Mouse (Mus musculus) heart, adult 11 months (tissue): ENCODE results near the gene Mb21d2.

Experiments
- DNase-seq: peaks from one replicate; pipeline ENCODE4 v3.0.0; 2022

Gene Mb21d2

DNA sequence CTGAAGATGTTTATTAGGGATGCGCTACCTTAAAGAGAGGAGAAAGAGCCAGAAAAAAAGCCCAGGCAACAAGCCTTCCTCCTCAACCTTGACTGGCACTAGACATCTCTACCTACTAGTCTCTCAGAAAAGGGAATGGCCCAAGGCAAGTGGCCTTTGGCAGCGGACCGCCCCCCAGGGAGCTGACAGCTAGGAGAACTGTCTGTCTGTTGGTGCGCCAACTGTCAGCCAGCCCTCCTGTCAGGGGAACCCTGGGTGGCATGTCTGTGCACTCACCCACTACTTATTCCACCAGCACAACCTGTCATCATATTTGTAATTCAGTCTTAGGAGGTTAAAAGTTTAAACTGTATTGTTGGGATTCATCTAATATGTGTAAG lies 30.3 kb downstream of the Mb21d2 start:
- no peak for DNase-seq

GRCm38 (mm10) chr16:28898509-28899160 lies 30.8 kb downstream of the Mb21d2 start:
- peak; percentile 91 for DNase-seq

DNA sequence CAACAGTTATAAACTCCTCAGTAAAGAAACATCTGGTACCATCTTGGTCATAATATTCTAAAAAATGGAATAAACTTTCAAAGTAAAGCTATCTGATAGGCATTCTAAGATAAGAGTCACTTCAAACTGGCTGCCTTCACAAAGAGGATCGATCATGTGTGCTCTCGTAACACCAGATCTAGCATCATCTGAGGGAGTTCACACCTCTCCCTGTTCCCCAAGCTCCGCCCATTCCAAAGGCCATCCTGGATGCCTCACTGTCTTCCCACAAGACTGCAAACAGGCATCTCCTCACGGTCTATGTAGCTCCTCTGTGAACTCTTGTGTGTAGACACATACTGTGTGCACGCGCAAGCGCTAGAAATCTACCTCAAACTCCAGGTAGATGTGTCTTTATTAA lies 32.9 kb downstream of the Mb21d2 start:
- no peak for DNase-seq

DNA sequence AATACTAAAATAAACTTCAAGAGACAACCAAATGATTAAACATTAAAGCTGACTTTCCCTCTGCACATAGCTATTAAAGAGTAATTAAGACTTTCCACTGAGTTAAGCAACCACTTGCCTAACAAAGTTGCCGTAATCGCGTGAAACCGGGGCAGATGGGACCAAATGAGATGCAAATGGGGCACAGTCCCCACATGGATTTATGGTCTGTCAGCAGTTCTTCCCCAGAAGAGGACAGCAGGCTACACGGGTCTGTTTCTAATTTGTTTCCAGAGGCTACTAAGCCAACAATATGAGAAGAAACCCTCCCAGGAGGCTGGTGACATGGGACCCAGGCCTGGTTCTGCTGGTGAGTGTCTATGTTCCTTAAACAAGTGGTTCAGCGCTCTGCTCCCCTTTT lies 34.6 kb downstream of the Mb21d2 start:
- DNase-seq = no peak

DNA sequence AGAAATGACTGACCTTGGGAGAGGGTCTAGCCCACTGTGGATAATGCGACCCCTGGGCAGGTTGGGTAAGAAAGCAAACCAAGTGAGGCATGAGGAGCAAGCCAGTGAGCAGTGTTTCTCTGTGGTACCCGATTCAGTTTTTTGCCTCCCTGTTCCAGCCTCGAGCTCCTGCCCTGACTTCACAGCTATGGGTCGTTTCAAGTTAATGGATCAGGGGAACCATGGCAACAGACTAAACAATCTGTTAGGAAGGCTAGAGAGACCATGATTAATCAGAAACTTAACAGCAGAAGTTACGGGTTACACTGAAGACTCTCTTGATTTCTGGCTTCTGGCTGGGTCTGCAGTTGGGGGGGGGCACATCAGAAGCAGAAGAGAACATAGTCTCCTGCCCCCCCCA lies 36.2 kb downstream of the Mb21d2 start:
- no peak for DNase-seq

GRCm38 (mm10) chr16:28886201-28886745 lies 43.2 kb downstream of the Mb21d2 start:
- no peak for DNase-seq

- DNase-seq = no peak
Observed at GRCm38 (mm10) chr16:28885474-28885873, 44.0 kb downstream of the Mb21d2 start.

- DNase-seq = no peak
Observed at GRCm38 (mm10) chr16:28884661-28885060, 44.8 kb downstream of the Mb21d2 start.

- no peak for DNase-seq
Observed at GRCm38 (mm10) chr16:28883649-28884048, 45.8 kb downstream of the Mb21d2 start.

DNA sequence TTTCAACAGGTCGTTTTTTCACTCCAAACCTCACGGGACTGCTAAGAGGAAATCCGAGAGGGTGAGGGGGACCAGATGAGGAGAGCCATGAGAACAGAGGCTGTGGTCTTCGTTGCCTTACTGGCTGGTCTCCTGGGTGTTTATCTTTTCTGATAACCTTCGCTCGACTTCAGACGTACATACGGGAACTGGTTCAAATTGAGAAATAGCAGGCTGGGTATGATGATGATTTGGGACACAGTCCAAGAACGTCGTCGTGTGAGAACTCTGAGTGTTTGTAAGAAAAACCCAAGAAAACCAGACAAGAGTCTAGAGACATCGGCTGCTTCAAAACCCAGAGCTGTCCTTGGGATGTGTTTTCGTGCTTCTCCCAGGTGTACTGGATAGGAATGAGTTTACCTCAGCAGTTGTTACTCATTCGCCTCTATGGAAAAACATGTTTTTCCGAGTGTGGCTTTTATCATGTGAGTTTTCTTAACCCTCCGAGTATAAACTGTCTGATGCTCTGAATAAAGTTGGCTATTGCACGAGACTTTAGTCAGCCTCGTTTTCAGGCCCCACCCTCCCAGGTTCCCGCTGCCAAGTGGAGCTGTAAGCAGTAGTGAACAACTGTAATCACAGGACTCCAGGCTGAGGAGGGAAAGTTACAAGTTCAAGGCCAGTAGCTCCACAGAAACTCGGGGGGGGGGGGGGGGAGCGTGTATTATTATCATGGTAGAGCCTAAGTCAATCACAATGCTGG lies 46.6 kb downstream of the Mb21d2 start:
- DNase-seq = no peak

GRCm38 (mm10) chr16:28881787-28882186 lies 47.7 kb downstream of the Mb21d2 start:
- DNase-seq = peak; percentile 94

- DNase-seq = no peak
Observed at GRCm38 (mm10) chr16:28880756-28881155, 48.7 kb downstream of the Mb21d2 start.

- no peak for DNase-seq
Observed at GRCm38 (mm10) chr16:28880307-28880681, 49.2 kb downstream of the Mb21d2 start.

GRCm38 (mm10) chr16:28879636-28880306 lies 49.7 kb downstream of the Mb21d2 start:
- no peak for DNase-seq

GRCm38 (mm10) chr16:28877162-28877662 lies 52.3 kb downstream of the Mb21d2 start:
- DNase-seq = no peak

DNA sequence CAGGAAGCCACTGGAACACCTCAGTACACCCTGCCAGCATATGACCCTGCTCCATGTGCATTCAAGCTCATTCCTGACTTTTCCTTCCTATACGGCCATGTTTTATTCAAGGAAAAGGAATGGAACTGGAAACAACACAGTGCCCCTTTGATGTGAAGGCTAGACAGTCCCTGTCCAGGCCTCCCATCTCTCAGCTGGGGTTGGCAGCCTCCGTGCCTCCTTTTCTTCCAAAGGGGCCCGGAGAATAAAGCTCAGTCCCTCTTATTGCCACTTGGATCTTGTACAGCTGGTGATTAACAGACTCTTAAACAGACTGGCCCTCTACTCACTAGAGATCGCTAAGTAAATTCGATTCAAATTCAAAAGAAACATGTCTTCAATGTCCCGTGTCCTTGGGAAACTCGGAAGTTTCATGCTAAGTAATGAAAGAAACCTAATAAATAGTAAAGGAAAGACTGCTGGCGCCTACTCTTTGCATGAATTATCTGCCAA lies 56.0 kb downstream of the Mb21d2 start:
- DNase-seq = no peak

DNA sequence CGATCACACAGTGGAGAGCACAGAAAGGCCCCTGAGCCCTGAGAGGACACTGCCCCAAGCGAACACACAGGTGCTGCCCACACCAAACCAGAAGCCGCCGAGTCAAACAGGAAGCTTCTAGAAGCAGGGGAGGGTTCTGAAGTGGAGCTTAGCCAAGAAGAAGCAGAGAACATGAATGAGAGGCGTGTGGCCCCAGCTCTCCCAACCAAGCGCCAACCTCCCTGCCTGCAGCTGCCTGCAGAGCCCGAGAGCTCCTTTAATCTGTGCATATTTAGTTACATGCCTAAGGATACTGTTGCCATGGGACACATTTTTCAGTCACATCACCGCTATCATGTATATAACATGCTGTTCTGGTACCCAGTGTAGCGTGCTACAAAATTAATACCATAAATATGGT lies 58.6 kb downstream of the Mb21d2 start:
- DNase-seq = no peak

DNA sequence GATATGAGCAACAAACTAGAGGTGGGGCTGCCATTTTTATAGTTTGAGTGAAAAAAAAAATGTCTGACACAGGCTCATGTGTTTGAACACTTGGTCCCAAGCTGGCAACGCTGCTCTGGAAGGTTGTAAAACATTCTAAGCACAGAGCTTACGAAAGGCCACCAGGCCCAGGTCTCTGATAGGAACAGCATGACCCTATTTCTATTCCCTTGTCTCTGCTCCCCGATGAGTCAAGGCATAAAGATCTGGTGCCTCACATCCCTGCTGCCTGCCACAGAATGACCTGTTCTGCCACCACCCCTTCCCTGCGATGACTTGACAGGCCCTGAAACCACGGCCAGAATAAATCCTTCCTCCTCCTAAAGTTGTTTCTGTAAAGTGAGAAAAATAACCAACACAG lies 59.0 kb downstream of the Mb21d2 start:
- no peak for DNase-seq

GRCm38 (mm10) chr16:28868864-28869263 lies 60.6 kb downstream of the Mb21d2 start:
- no peak for DNase-seq

- DNase-seq = no peak
Observed at GRCm38 (mm10) chr16:28866584-28867295, 62.7 kb downstream of the Mb21d2 start.

- DNase-seq = no peak
Observed at GRCm38 (mm10) chr16:28863616-28864015, 65.9 kb downstream of the Mb21d2 start.

GRCm38 (mm10) chr16:28862093-28862492 lies 67.4 kb downstream of the Mb21d2 start:
- no peak for DNase-seq

DNA sequence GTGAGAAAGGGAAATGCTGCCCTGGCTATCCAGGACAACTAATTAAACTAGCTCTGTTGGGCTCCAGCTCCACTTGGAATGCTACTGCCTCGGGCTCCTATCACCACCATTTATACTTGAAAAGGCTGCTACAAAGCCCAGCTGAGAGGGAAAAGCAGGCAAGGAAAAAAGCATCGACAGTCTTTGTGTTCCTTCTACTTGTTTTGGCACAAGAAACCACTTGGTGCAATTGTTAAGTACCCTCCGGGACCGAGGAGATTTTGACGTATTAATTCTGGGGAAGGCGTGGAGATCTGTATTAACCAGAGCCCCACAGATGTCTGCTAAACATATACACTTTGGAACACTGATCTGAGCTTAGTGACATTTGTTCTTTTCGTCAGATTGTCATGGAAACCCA lies 69.8 kb downstream of the Mb21d2 start:
- no peak for DNase-seq
